Mouse (Mus musculus): Measurements from ENCODE around the gene Nsun2. TPM values are rescaled to one million over a fixed set of nuclear protein-coding genes. Genes with fewer than 3 reads are reported as not detected.
"Not testable (repeated sequence)": the region's sequence is repeated elsewhere in the genome, so short reads cannot be mapped to it uniquely, and the experiment has no call there.

Nsun2 gene
- polyA plus RNA-seq, 2 experiments: 58.7 to 88.8 TPM

- H3K4me2 ChIP-seq (ENCODE audit: low read depth): no peak overlapping the region
- no peak overlapping the region for H3K9ac ChIP-seq (replicated peaks)
- H3K4me1 ChIP-seq (replicated peaks; ENCODE audit: control insufficient read depth in 2 of 2, insufficient read depth in 2 of 2, low read length in 1 of 2): no peaks in the 10 kb centered on the region
- no peak for ATAC-seq (ENCODE audit: insufficient read depth)
- no peak for DNase-seq (ENCODE audit: low read depth in 3 of 3, low spot score in 3 of 3)
- H3K9me3 ChIP-seq (ENCODE audit: control insufficient read depth, low read length): no peaks in the 10 kb centered on the region
- H3K36me3 ChIP-seq (replicated peaks; ENCODE audit: control insufficient read depth, insufficient read depth, low read depth): no peaks in the 10 kb centered on the region
- no peak overlapping the region for H3K4me3 ChIP-seq (ENCODE audit: insufficient read depth in 1 of 2, low read depth in 2 of 2, low read length in 2 of 2)
- H3K27ac ChIP-seq: no peak overlapping the region
- H3K27me3 ChIP-seq (ENCODE audit: control insufficient read depth, insufficient read depth, low read length): no peaks in the 10 kb centered on the region
- 74% methylated on average over 10 of the region's 10 CpGs for WGBS (ENCODE audit: insufficient replicate concordance)
- no peak for TF ChIP-seq CTCF (IDR thresholded peaks at IDR 0.05; ENCODE audit: low read depth)
- TF ChIP-seq EP300 (IDR thresholded peaks at IDR 0.05; ENCODE audit: low read depth): no peak
Observed at GRCm38 (mm10) chr13:69598867-69599266, 65.3 kb downstream of the Nsun2 start.

GRCm38 (mm10) chr13:69600863-69601262 lies 67.3 kb downstream of the Nsun2 start:
- H3K9ac ChIP-seq (replicated peaks); H3K4me1 ChIP-seq (replicated peaks; ENCODE audit: control insufficient read depth in 2 of 2, insufficient read depth in 2 of 2, low read length in 1 of 2); H3K27ac ChIP-seq; H3K27me3 ChIP-seq (ENCODE audit: control insufficient read depth, insufficient read depth, low read length); H3K4me2 ChIP-seq (ENCODE audit: low read depth); H3K4me3 ChIP-seq (ENCODE audit: insufficient read depth in 1 of 2, low read depth in 2 of 2, low read length in 2 of 2); H3K36me3 ChIP-seq (replicated peaks; ENCODE audit: control insufficient read depth, insufficient read depth, low read depth); DNase-seq (ENCODE audit: low read depth in 3 of 3, low spot score in 3 of 3); H3K9me3 ChIP-seq (ENCODE audit: control insufficient read depth, low read length); ATAC-seq (ENCODE audit: insufficient read depth): not testable (repeated sequence)
- WGBS (ENCODE audit: insufficient replicate concordance): 70% methylated on average over 5 of the region's 5 CpGs

- no peak for DNase-seq (ENCODE audit: low read depth in 3 of 3, low spot score in 3 of 3)
- Histone ChIP-seq H3K4me3 (ENCODE audit: insufficient read depth in 1 of 2, low read depth in 2 of 2, low read length in 2 of 2) (no peak overlapping the region), H3K36me3 (replicated peaks; ENCODE audit: control insufficient read depth, insufficient read depth, low read depth) (no peaks in the 10 kb centered on the region), H3K27me3 (ENCODE audit: control insufficient read depth, insufficient read depth, low read length) (no peaks in the 10 kb centered on the region), H3K9me3 (ENCODE audit: control insufficient read depth, low read length) (no peaks in the 10 kb centered on the region), H3K4me2 (ENCODE audit: low read depth) (no peak overlapping the region), H3K4me1 (replicated peaks; ENCODE audit: control insufficient read depth in 2 of 2, insufficient read depth in 2 of 2, low read length in 1 of 2) (no peaks in the 10 kb centered on the region), H3K27ac (no peak overlapping the region), H3K9ac (replicated peaks) (no peak overlapping the region)
- ATAC-seq (ENCODE audit: insufficient read depth): no peak
- whole genome bisulfite sequencing (ENCODE audit: insufficient replicate concordance): 68% methylated on average over 5 of the region's 5 CpGs
- no peak for TF ChIP-seq EP300 (IDR thresholded peaks at IDR 0.05; ENCODE audit: low read depth)
- TF ChIP-seq CTCF (IDR thresholded peaks at IDR 0.05; ENCODE audit: low read depth): no peak
Observed at GRCm38 (mm10) chr13:69601321-69601720, 67.8 kb downstream of the Nsun2 start.

GRCm38 (mm10) chr13:69604670-69605069 lies 71.1 kb downstream of the Nsun2 start:
- no peak overlapping the region for H3K4me3 ChIP-seq (ENCODE audit: insufficient read depth in 1 of 2, low read depth in 2 of 2, low read length in 2 of 2)
- TF ChIP-seq CTCF (IDR thresholded peaks at IDR 0.05; ENCODE audit: low read depth) (no peak), EP300 (IDR thresholded peaks at IDR 0.05; ENCODE audit: low read depth) (no peak)
- ATAC-seq (ENCODE audit: insufficient read depth) (no peak), DNase-seq (ENCODE audit: low read depth in 3 of 3, low spot score in 3 of 3) (no peak)
- 70% methylated on average over 1 of the region's 1 CpGs for WGBS (ENCODE audit: insufficient replicate concordance)
- no peak overlapping the region for H3K4me2 ChIP-seq (ENCODE audit: low read depth)
- H3K27ac ChIP-seq: no peak overlapping the region
- no peaks in the 10 kb centered on the region for H3K9me3 ChIP-seq (ENCODE audit: control insufficient read depth, low read length)
- no peak overlapping the region for H3K9ac ChIP-seq (replicated peaks)
- H3K36me3 ChIP-seq (replicated peaks; ENCODE audit: control insufficient read depth, insufficient read depth, low read depth): no peaks in the 10 kb centered on the region
- H3K4me1 ChIP-seq (replicated peaks; ENCODE audit: control insufficient read depth in 2 of 2, insufficient read depth in 2 of 2, low read length in 1 of 2): no peaks in the 10 kb centered on the region; a peak in 1 of 4 replicates
- H3K27me3 ChIP-seq (ENCODE audit: control insufficient read depth, insufficient read depth, low read length): no peaks in the 10 kb centered on the region

GRCm38 (mm10) chr13:69608734-69609133 lies 75.2 kb downstream of the Nsun2 start:
- ATAC-seq (ENCODE audit: insufficient read depth) (no peak), DNase-seq (ENCODE audit: low read depth in 3 of 3, low spot score in 3 of 3) (no peak)
- Histone ChIP-seq H3K9ac (replicated peaks) (no peak overlapping the region), H3K4me1 (replicated peaks; ENCODE audit: control insufficient read depth in 2 of 2, insufficient read depth in 2 of 2, low read length in 1 of 2) (peaks cover 6 to 10% of the 10 kb centered on the region in 2 experiments), H3K27me3 (ENCODE audit: control insufficient read depth, insufficient read depth, low read length) (peaks cover 4% of the 10 kb centered on the region; the same call in 1 of the 2 replicates), H3K4me3 (ENCODE audit: insufficient read depth in 1 of 2, low read depth in 2 of 2, low read length in 2 of 2) (no peak overlapping the region), H3K9me3 (ENCODE audit: control insufficient read depth, low read length) (no peaks in the 10 kb centered on the region), H3K27ac (no peak overlapping the region), H3K4me2 (ENCODE audit: low read depth) (no peak overlapping the region), H3K36me3 (replicated peaks; ENCODE audit: control insufficient read depth, insufficient read depth, low read depth) (0 out of 2 replicates have a peak, but pooled peaks cover 2% of the 10 kb centered on the region)
- no peak for TF ChIP-seq EP300 (IDR thresholded peaks at IDR 0.05; ENCODE audit: low read depth)
- TF ChIP-seq CTCF (IDR thresholded peaks at IDR 0.05; ENCODE audit: low read depth): no peak
- 26% methylated on average over 8 of the region's 8 CpGs for WGBS (ENCODE audit: insufficient replicate concordance)
